Mouse (Mus musculus) spleen, adult 12 weeks (tissue): ENCODE measurements around the gene Arrb2.
A peak's percentile ranks its signal among the peaks of the same experiment; 100 is the strongest.
"Not testable (repeated sequence)": the region's sequence is repeated elsewhere in the genome, so short reads cannot be mapped to it uniquely, and the experiment has no call there.

ENCODE experiments used
- DNase-seq: peaks from one replicate; pipeline ENCODE4 v3.0.0; 2022; ENCODE audit warnings: low spot score

The Arrb2 gene

DNA sequence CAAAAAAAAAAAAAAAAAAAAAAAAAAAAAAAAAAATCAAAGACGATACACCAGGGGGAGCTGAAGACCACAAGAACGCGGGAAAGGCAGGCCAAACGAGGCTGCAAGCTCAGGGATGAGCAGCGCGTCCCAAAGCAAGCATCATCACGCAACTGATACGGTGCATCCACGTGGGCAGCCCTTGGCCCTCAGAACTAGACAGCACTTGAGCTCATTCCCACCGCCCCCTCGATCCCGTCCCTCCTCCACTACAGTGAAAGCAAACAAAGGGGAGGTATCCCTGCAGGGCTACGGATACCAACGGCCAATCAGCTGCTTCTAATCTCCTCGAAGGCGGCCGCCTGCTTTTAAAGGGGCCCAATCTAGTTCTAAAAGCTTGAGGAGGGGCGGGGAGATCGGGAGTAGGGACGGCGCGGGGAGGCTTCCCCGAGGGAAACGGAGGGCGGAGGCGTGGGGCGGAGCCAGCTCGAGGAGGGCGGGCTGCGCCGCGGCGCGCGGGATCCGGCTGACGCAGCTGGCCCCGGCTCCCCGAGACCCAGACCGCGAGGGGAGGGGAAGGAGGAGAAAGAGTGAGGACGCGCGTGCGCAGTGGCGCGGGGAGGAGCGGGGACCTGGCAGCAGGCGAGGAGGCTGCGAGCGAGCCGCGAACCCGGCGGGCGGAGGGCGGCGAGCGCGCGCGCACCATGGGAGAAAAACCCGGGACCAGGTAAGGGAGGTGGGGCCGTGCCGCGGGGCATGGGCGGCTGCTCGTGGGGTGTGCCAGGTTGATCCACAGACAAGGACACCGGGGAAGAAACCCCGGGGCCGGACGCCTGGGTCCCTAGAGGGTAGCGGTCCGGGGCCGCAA lies at the start of gene Arrb2:
Arrb2 (plus strand) TSS at position 588 of the 847 bp plus-strand sequence.
- DNase-seq = peak; percentile 92

DNA sequence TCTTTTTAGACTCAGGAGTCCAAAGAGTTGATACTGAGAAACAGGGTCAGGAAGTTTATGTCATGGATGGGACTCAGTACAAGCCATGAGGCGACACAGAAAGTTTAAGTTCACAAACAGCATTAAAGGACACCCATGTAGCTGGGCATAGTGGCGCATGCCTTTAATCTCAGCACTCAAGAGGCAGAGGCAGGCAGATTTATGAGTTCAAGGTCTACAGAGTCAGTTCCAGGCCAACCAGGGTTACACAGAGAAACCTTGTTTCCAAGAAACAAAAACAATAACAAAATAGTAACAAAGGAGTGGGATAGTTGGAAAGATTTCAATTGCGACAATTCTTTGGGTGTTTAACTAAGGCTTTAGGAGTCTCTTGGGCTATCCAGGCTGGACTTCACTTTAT lies 48.3 kb upstream of the Arrb2 start:
- DNase-seq = no peak

DNA sequence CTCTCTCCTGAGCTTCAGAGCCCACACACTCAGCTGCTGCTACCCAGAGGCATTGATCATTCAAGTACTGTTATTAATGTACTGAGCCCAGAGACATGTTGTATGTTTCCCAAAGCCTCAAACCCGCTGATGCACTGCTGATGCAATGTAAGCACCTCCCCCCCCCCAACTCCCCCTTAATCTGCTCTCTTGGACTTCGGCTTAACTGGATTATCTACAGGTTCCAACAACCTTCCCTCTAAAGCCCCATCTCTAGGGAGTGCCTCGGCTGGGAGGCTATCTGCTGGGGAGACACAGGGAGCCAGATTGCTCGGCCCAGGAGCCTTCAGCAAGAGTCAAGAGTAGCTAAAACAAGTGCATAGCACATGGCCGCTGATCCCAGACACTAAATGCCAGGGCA lies 45.0 kb upstream of the Arrb2 start:
- no peak for DNase-seq

DNA sequence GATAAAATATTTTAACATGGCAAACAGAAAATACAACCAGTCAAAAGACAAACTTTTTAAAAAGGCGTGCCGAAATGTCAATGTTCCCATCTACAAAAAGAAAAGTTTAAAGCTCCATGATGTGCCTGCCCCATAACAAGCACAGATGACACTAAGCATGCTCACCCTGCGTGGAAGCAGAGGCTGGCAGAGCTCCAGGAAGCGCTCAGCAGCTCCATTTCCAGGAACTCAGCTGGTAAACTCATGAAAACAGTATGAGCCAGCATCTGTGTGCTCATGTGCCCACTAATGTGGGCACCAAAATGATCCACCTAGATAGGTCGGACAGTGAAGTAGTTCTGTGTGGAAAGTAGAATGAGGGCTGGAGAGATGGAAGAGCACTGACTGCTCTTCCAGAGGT lies 43.0 kb upstream of the Arrb2 start:
- DNase-seq = no peak

DNA sequence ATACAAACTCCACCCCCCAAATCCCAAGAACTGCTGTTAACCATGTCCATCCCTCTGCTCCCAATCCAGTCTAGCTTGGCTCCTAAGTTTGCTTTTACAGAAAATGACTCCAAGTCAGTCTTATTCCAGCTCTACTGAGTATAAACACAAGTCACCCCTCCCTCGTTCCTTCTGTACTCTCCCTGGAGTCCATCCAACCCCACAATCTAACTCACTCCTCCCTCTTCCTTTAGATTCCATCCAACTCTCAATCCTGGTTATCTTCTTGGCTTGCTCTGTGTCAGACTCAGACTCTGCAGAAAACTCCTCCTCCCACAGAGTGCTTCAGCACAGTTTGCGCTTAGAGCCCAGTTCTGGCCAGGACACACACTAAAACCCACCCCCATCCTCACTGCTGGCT lies 28.8 kb upstream of the Arrb2 start:
- no peak for DNase-seq

DNA sequence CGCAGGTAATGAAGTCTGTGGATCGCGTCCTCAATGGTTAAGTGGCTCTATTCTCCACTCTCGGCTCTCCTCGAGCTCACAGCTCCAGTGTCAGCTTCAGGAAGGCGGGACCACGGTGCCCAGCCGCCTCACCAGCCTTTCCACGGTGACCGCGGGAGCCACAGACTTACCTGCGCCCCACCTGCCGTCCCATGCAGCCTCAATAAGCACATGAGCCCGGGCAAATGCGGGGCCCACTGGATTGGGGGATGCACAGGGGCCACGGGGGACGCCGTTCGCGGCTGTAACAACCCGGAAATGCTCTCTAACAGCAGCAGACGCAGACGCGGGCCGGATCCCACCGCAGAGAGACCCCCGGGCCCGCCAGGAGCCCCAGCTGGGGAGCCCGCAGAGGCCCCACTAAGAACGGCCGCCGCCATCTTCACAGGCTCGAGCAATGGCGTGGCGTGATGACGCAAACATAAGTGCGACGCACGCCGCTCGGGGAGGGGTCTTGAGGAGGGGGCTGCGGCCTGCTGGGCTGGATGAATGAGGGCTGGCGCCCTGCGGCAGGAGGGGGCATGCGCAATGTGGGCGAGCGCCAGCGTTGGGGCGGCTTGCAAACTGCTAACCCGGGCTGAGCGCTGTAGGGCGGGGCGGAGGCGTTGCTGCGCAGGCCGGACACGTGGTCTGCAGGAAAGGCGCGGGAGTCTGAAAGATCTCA lies 22.7 kb upstream of the Arrb2 start, which contains the start of gene Pelp1:
Pelp1 (minus strand) TSS at position 438 of the 703 bp plus-strand sequence.
- DNase-seq = peak; percentile 73

DNA sequence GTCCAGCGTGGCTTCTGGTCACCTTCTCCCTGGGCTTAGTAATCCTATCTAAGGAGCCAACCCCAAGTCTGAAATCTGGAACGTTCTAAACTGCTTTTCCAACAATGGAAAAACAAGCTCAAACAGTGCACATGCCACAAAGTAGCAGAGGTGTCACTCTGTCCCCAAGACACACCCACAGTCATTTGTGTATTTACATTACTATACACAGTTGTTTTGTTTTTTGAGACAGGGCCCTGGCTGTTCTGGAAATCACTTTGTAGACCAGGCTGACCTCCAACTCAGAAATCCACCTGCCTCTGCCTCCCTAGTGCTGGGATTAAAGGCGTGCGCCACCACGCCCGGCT lies 22.2 kb upstream of the Arrb2 start:
- DNase-seq = no peak

DNA sequence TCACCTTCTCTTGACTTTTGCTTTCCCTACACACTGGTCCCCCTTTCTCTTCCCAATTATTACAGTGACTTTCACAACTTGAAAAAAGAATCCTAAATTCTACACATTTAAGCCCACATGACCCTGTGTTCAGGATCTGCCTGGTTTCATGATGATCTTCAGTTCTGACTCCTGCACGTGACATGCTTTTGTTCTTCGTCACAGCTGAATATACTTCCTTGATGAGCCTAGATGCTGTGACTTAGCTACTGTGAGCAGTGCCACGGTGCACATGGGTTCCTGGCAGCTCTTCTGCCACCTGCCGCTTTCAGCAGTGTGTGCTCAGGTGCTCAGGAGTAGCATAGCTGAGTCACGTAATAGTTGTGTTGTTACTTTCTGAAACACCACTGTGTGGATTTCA lies 19.8 kb upstream of the Arrb2 start:
- no peak for DNase-seq

DNA sequence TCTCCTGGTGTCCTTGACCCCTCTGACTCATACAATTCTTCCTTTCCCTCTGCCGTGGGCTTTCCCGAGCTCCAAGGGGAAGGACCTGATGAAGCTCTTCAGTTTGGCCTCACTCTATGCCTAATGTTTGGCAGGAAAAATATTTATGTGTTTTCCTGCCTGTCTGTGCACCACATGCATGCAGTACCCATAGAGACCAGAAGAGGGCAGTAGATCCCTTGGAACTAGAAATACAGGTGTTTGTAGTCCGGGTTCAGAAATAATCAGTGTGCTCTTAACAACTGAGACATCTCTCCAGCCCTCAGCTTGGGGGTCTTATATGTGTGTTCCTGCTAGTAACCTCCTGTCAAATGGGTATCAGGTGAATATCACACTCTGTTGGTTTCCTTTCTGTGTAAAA lies 18.5 kb upstream of the Arrb2 start:
- DNase-seq = peak; percentile 63

DNA sequence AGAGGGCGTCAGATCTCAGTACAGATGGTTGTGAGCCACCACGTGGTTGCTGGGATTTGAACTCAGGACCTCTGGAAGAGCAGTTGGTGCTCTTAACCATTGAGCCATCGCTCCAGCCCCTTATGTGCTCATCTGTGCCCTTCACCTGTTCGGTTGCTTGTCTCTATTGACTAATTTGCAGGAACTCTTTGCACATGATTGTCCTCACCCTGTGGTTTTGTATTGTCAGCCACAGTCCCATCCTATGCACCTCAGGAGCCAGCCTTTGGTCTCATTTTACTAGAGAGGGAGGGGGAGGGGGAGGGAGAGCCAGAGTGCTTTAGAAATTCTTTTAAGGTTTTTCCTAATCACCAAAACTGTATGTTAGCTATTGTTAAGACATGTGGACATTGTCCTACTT lies 14.2 kb upstream of the Arrb2 start:
- no peak for DNase-seq

DNA sequence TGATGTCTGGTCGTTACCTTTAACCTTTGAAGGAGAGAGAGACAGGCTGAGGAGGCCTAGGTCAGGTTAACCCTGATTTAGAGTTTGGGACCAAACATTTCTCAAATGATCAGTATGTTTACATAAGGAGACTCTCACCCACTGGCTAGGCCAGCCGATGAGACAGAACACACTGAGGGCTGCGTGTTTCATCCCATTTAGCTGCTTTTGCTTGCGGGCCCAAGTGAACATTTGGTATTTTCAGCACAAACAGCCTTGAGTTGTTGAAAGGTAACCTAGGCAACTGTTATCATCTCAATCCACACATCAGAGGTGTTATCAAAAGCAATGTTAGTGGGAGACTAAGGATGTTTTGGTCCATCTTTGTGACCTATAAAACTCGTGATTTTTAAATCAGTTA lies 12.9 kb upstream of the Arrb2 start:
- DNase-seq = no peak

DNA sequence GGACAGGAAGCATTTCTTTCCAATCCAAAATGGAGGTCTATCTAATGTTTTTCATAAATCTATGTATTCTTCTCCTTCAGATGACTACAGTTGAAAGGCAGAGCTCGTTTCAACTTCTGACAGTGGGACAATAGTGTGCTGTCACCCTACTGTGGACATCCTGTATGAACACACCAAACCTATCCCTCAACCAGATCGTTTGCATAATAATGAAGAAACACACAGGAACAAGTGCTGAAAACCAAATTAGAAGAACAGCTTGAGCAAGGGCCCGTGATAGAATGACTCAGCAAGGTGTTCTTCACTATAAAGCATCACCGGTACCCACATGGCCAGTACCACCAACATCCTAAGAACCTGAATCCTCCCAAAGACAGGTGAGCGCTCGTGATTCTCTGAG lies 5.8 kb upstream of the Arrb2 start:
- not testable (repeated sequence) for DNase-seq

DNA sequence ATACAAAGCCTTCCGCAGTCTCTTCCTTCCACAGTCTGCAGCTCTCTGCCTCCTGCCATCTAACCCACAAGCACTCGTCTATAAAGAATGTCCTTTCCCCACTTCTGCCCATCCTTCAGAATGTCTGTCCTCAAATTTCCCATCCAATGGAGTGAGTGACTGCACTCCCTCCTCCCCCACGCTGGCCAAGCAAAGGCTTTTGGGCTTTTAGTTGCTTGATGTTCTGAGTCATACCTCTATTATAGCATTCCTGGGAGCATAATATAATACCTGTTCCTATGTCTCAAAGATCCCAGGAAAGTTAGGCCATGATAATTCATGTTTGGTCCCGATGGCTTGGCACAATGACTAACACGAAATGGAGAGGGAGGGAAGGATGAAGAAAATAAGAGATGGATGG lies 861 bp upstream of the Arrb2 start:
- DNase-seq = no peak

DNA sequence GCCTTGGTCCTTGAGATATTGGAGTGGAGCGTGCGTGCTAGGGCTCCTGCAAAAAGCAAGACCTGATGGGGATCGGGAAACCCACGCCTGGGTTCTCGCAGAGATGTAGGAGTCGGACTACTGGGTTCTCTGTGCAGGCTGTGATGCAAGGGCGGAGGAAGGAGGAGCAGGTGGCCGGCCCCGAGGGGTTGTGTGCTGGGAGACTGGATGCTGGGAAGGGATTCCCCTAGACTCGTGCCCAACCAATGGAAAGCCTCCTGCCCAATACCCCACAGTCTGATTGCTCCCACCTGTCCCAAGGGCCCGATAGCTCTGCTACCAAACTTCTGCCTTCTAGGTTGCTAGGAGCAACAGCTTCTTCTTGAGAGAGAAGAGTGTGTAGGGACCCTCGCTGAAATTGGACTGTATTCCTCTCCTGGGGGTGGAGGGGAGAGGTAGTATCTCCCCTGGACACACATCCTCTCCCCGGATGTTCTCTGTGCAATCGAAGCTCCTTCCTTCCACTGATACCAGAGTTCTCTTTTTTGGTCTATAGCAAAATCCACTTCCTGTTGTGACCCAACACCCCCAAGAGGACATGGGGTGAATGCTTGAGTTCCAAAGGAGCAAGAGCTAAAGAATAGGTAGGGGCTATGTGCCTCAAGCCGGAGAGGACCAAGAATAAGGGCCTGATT lies 597 bp downstream of the Arrb2 start:
- no peak for DNase-seq

DNA sequence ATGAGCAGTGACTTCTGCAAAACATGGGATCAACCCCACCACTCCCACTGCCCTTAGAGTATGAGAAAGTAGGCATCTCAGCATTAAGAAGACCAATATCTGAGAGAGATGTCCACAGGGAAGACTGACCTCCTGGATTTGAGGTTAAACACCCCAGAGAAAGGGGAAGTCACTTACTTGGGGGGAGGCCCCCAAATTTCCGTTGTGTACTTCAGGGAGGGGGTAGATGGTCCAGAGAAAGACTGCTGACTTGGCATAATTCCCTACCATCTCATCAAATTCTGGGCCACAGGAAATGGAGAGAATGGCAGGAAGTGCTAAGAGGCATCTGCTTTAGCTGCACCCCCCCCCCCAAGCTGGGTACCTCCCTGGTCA lies 1.1 kb downstream of the Arrb2 start:
- no peak for DNase-seq

DNA sequence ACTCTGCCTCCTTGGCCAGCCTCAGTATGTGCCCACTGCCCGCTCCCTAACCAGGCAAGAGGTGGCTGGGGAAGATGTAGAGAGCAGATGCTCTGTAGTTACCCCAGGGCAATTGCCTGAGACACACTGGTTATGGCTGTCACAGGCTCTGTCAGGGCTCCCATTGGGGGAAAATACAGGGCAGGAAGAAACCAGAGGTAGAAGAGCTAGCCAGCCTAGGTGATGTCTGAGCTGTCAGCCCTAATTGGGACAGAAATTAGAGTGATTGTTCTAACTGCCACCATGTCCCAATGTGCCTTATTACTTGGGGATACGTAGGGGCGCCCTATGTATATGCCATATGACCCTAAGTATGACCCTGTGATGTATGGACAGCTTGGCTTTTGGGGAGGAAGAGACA lies 1.5 kb downstream of the Arrb2 start:
- no peak for DNase-seq

DNA sequence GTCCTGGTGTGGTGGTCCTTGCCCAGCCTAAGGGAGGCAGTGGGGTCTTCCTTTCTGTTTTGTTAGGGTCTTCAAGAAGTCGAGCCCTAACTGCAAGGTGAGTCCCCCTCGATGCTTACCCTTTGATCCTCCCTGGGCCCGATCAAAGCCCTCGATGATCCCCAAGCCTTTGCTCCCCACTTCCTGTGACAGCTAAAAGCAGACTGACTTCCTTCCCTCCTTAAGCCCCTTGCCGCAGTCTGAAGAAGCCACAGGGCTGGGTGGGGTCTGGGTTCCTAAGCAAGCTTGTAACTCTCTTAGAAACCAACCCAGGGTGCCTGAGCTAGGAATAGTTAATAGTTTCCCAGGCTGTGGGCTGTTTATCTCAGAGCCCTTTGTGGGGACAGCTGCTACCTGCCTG lies 3.0 kb downstream of the Arrb2 start:
- DNase-seq = no peak

DNA sequence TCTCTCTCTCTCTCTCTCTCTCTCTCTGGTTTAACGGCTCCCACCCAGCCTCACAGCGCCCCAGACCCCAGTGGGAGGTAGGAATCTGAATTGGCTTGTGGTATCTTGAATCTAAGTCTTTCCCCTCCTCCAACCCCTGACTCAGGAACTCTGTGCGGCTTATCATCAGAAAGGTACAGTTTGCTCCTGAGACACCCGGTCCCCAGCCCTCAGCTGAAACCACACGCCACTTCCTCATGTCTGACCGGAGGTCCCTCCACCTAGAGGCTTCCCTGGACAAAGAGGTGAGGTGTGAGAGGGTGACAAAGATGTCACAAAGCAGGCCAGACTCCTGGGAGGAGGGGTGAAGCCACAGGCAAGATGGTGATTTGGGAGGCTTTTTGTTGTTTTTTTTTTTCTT lies 5.0 kb downstream of the Arrb2 start:
- DNase-seq = no peak

DNA sequence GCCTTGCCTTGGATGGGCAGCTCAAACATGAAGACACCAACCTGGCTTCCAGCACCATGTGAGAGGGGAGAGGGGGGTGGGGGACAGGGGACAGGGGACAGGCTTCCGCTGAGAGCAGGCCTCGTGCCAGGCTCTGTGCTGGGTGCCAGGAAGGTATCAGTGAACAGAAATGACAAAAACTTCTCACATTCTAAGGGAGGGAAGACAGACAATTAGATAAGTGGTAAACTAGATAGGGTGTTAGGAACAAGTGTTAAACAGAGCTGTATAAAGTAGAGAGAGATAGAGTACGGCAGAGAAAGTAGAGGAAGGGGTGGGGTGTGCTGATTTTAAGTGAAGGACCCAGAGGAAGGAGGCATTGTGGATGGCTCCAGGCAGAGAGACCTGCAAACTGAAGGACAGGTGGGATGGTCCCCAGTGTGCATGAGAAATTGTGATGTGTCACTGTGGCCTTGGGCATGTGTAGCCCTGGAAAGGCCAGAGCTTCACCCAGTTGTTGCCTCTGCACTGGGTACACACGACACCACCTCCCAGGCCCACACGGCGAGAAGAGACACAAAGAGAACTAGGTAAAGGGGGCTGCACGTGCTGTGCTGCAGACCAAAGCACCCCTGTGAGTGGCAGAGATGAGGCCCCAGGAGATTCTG lies 6.4 kb downstream of the Arrb2 start:
- DNase-seq = no peak

DNA sequence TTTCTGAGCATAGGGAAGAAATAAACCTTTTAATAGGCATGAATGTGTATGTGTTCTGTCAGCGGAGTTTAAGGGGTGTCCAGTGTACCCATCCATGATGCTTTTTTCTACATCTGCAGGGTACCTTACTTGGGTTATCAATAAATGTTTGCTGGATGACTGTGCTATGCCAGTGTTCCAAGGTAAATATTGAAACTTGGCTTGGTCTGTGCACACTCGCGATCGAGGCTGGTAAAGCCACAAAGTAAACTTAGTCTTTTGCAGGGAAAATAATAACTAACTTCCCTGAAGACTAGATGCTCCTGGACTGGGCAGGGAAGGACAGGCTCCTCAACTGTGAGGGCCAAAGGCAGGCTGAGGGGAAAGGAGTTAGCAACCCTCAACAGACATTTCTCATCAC lies 8.2 kb downstream of the Arrb2 start:
- no peak for DNase-seq

DNA sequence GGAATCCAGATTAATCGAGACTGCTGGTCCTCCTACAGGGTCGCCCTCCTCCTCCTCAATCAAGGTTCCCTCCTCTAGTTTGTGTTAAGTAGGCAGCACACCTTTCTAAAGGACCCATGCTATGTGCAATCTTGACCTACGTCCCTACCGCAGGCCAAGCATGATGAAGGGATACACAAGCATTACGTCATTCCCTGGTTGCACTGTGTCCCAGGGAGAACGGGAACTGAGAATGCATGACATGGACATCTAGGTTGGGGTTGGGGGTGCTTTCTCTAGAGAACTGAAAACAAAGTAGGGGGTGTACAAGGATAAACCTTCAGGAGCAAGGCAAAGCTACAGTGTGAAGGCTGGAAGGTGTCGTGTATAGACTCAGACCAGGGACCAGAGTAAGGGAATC lies 9.4 kb downstream of the Arrb2 start:
- no peak for DNase-seq

DNA sequence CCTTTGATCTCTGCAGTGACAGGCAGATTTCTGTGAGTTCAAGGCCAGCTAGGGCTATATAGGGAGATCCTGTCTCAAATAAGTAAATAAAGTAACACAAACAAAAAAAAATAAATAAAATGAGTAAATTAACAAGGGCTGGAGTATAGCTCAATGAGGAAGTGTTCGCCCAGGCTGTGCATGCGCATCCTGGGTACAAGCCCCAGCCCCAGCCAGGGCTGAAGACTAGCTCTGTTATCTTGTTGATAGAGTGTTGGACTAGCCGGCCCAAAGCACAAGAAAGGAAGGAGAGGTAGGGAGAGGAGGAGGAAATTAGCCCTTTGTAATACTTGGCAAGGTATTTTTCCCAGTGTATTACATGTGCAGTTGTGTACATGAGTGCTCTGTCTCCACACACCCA lies 11.5 kb downstream of the Arrb2 start:
- DNase-seq = no peak

DNA sequence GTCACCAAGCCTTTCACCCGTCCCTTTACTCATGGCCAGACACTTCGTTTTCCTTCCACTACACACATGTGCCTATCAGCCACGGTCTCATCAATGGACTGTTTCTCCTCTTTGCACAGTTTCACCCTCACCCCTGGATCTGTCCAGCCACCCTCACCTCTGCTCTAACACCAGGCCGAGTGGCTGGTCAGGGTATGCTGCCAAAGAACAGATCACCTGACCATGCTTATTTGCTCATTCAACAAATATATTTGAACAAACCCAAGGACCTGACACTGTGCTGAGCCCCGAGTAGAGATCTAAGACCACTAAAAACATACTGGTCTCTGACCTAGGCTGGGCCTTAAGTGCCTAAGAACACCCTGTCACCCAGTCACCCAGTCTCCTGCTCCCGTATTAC lies 12.2 kb downstream of the Arrb2 start:
- no peak for DNase-seq
